Comparison of ENCODE assay signal across 24 mouse cellular contexts in genomic region chr14:14987403-14987802, GRCm38 (mm10).
"Had no signal": no experiment of that assay in that cellular context is flagged by ENCODE, and none has a peak within 500 bp of the region (broad histone marks: within the 10 kb centered on the region; RNA-seq: fewer than 3 reads in every experiment).

No protein-coding gene starts in this region.

- ATAC-seq: hindbrain, postnatal 0 days; intestine, embryonic 16.5 days; liver, embryonic 12.5 days had no signal

- H3K36me3 ChIP-seq: heart, embryonic 10.5 days; hindbrain, embryonic 13.5 days; hindbrain, embryonic 15.5 days; kidney, embryonic 15.5 days; limb, embryonic 13.5 days; limb, embryonic 15.5 days; liver, embryonic 12.5 days had no signal

- H3K9ac ChIP-seq: hindbrain, embryonic 13.5 days; hindbrain, embryonic 15.5 days; kidney, embryonic 15.5 days; limb, embryonic 13.5 days; limb, embryonic 15.5 days; liver, embryonic 12.5 days had no signal

- H3K4me1 ChIP-seq: heart, embryonic 10.5 days; hindbrain, embryonic 13.5 days; hindbrain, embryonic 15.5 days; kidney, embryonic 15.5 days; limb, embryonic 13.5 days; limb, embryonic 15.5 days; liver, embryonic 12.5 days had no signal

- H3K27ac ChIP-seq: heart, adult 2 months; heart, embryonic 10.5 days; hindbrain, embryonic 13.5 days; hindbrain, embryonic 15.5 days; hindbrain, postnatal 0 days; kidney, embryonic 15.5 days; kidney, postnatal 0 days; limb, embryonic 13.5 days; limb, embryonic 15.5 days; liver, embryonic 12.5 days had no signal

- DNase-seq: gastrocnemius, postnatal 14 days; gastrocnemius, postnatal 36 days; heart, adult 11 months; heart, adult 2 months; heart, postnatal 10 days; heart, postnatal 36 days; kidney, adult 11 months; kidney, adult 2 months; kidney, adult 9 months; kidney, postnatal 14 days; kidney, postnatal 36 days; layer of hippocampus, adult 9-11 months; layer of hippocampus, postnatal 36 days; left cerebral cortex, postnatal 4 days had no signal

- H3K27me3 ChIP-seq: hindbrain, embryonic 13.5 days; hindbrain, embryonic 15.5 days; kidney, embryonic 15.5 days; limb, embryonic 13.5 days; limb, embryonic 15.5 days; liver, embryonic 12.5 days had no signal

- H3K4me2 ChIP-seq: hindbrain, embryonic 13.5 days; hindbrain, embryonic 15.5 days; kidney, embryonic 15.5 days; limb, embryonic 13.5 days; limb, embryonic 15.5 days; liver, embryonic 12.5 days had no signal

- H3K9me3 ChIP-seq: heart, embryonic 10.5 days; hindbrain, embryonic 13.5 days; hindbrain, embryonic 15.5 days; kidney, embryonic 15.5 days; limb, embryonic 13.5 days; limb, embryonic 15.5 days; liver, embryonic 12.5 days had no signal

- H3K4me3 ChIP-seq: heart, adult 2 months; heart, embryonic 10.5 days; hindbrain, embryonic 13.5 days; hindbrain, embryonic 15.5 days; kidney, embryonic 15.5 days; limb, embryonic 13.5 days; limb, embryonic 15.5 days; liver, embryonic 12.5 days had no signal
